Mouse (Mus musculus): Measurements from ENCODE around the gene Tctex1d4. TPM values are rescaled to one million over a fixed set of nuclear protein-coding genes. Genes with fewer than 3 reads are reported as not detected.
A peak's percentile ranks its signal among the peaks of the same experiment; 100 is the strongest.

The Tctex1d4 gene
- polyA plus RNA-seq (2015; fragmentation: Nextera tagmentation; extraction: Ambion mirVana) = 1.5 and 1.8 TPM in 2 replicates

- peak within 1 kb of the TSS; percentile 12; the same call in 1 of the 2 replicates for H3K4me2 ChIP-seq (ENCODE audit: low read length)
- no peak within 1 kb of the TSS for H3K4me3 ChIP-seq (ENCODE audit: low read length)
- H3K27me3 ChIP-seq (replicated peaks; ENCODE audit: control insufficient read depth, insufficient read depth, low read length) = no peaks in the 10 kb centered on the region
- H3K36me3 ChIP-seq (ENCODE audit: control insufficient read depth, insufficient read depth, low read length) = peaks cover 28% of the 10 kb centered on the region
- no peaks in the 10 kb centered on the region for H3K9me3 ChIP-seq (ENCODE audit: control insufficient read depth, low read length)
- WGBS = 87% methylated on average over 9 of the region's 9 CpGs
- peaks cover 17% of the 10 kb centered on the region for H3K4me1 ChIP-seq (ENCODE audit: control insufficient read depth, insufficient read depth, low read depth, low read length)
- peak within 1 kb of the TSS; percentile 79 for H3K27ac ChIP-seq (ENCODE audit: low read depth, low read length)
- ATAC-seq = no peak
- peak within 1 kb of the TSS; percentile 65 for H3K9ac ChIP-seq (ENCODE audit: low read depth, low read length)
These were observed at the start of gene Tctex1d4 for GRCm38 (mm10) chr4:117126675-117127290. TSS of gene Tctex1d4 (plus strand) at chr4:117126794.

GRCm38 (mm10) chr4:117087948-117088640 lies 38.5 kb upstream of the Tctex1d4 start:
- 83% methylated on average over 7 of the region's 7 CpGs for whole genome bisulfite sequencing
- Histone ChIP-seq H3K27me3 (replicated peaks; ENCODE audit: control insufficient read depth, insufficient read depth, low read length) (no peaks in the 10 kb centered on the region), H3K9ac (ENCODE audit: low read depth, low read length) (no peak overlapping the region)

GRCm38 (mm10) chr4:117090586-117090985 lies 36.0 kb upstream of the Tctex1d4 start:
- peaks cover 4% of the 10 kb centered on the region; the same call in 1 of the 2 replicates for H3K36me3 ChIP-seq (ENCODE audit: control insufficient read depth, insufficient read depth, low read length)
- no peak overlapping the region for H3K4me3 ChIP-seq (ENCODE audit: low read length)
- peaks cover under 1% of the 10 kb centered on the region; the same call in 1 of the 2 replicates for H3K4me1 ChIP-seq (ENCODE audit: control insufficient read depth, insufficient read depth, low read depth, low read length)
- WGBS = 85% methylated on average over 7 of the region's 7 CpGs
- no peaks in the 10 kb centered on the region for H3K9me3 ChIP-seq (ENCODE audit: control insufficient read depth, low read length)
- no peak overlapping the region for H3K27ac ChIP-seq (ENCODE audit: low read depth, low read length)
- H3K4me2 ChIP-seq (ENCODE audit: low read length) = no peak overlapping the region
- no peaks in the 10 kb centered on the region for H3K27me3 ChIP-seq (replicated peaks; ENCODE audit: control insufficient read depth, insufficient read depth, low read length)
- no peak overlapping the region for H3K9ac ChIP-seq (ENCODE audit: low read depth, low read length)
- no peak for ATAC-seq

More at GRCm38 (mm10) chr4:117087948-117088640, 38.5 kb upstream of the Tctex1d4 start:
- ATAC-seq = no peak
- Histone ChIP-seq H3K4me2 (ENCODE audit: low read length) (no peak overlapping the region), H3K27ac (ENCODE audit: low read depth, low read length) (no peak overlapping the region), H3K9me3 (ENCODE audit: control insufficient read depth, low read length) (no peaks in the 10 kb centered on the region), H3K4me3 (ENCODE audit: low read length) (no peak overlapping the region), H3K4me1 (ENCODE audit: control insufficient read depth, insufficient read depth, low read depth, low read length) (no peaks in the 10 kb centered on the region), H3K36me3 (ENCODE audit: control insufficient read depth, insufficient read depth, low read length) (peaks cover 4% of the 10 kb centered on the region; the same call in 1 of the 2 replicates)

GRCm38 (mm10) chr4:117094626-117095361 lies 31.8 kb upstream of the Tctex1d4 start:
- Histone ChIP-seq H3K9ac (ENCODE audit: low read depth, low read length) (no peak overlapping the region), H3K9me3 (ENCODE audit: control insufficient read depth, low read length) (no peaks in the 10 kb centered on the region), H3K4me1 (ENCODE audit: control insufficient read depth, insufficient read depth, low read depth, low read length) (peaks cover 25% of the 10 kb centered on the region), H3K4me3 (ENCODE audit: low read length) (no peak overlapping the region), H3K4me2 (ENCODE audit: low read length) (no peak overlapping the region), H3K27me3 (replicated peaks; ENCODE audit: control insufficient read depth, insufficient read depth, low read length) (no peaks in the 10 kb centered on the region), H3K36me3 (ENCODE audit: control insufficient read depth, insufficient read depth, low read length) (no peaks in the 10 kb centered on the region), H3K27ac (ENCODE audit: low read depth, low read length) (no peak overlapping the region)
- ATAC-seq = no peak
- WGBS = 94% methylated on average over 3 of the region's 3 CpGs

GRCm38 (mm10) chr4:117095551-117096452 lies 30.8 kb upstream of the Tctex1d4 start, which contains the start of gene Ptch2:
TSS of gene Ptch2 (plus strand) at chr4:117096075.
- Histone ChIP-seq H3K4me1 (ENCODE audit: control insufficient read depth, insufficient read depth, low read depth, low read length) (peaks cover 25% of the 10 kb centered on the region), H3K27ac (ENCODE audit: low read depth, low read length) (peak within 1 kb of the TSS; percentile 77), H3K36me3 (ENCODE audit: control insufficient read depth, insufficient read depth, low read length) (no peaks in the 10 kb centered on the region), H3K4me2 (ENCODE audit: low read length) (peak within 1 kb of the TSS; percentile 95), H3K4me3 (ENCODE audit: low read length) (peak within 1 kb of the TSS; percentile 81), H3K9ac (ENCODE audit: low read depth, low read length) (peak within 1 kb of the TSS; percentile 70), H3K9me3 (ENCODE audit: control insufficient read depth, low read length) (no peaks in the 10 kb centered on the region), H3K27me3 (replicated peaks; ENCODE audit: control insufficient read depth, insufficient read depth, low read length) (no peaks in the 10 kb centered on the region)
- under 1% methylated on average over 50 of the region's 50 CpGs for WGBS
- ATAC-seq = peak; percentile 84

- peak overlapping the region; percentile 70 for H3K9ac ChIP-seq (ENCODE audit: low read depth, low read length)
- no peaks in the 10 kb centered on the region for H3K27me3 ChIP-seq (replicated peaks; ENCODE audit: control insufficient read depth, insufficient read depth, low read length)
- 10% methylated on average over 5 of the region's 5 CpGs for WGBS
- ATAC-seq = 0 out of 2 replicates have a peak, but pooled peaks have one; percentile 6
- H3K9me3 ChIP-seq (ENCODE audit: control insufficient read depth, low read length) = no peaks in the 10 kb centered on the region
- peaks cover 25% of the 10 kb centered on the region for H3K4me1 ChIP-seq (ENCODE audit: control insufficient read depth, insufficient read depth, low read depth, low read length)
- H3K27ac ChIP-seq (ENCODE audit: low read depth, low read length) = peak overlapping the region; percentile 31; the same call in 1 of the 2 replicates
- H3K4me2 ChIP-seq (ENCODE audit: low read length) = peak overlapping the region; percentile 95
- H3K36me3 ChIP-seq (ENCODE audit: control insufficient read depth, insufficient read depth, low read length) = no peaks in the 10 kb centered on the region
- peak overlapping the region; percentile 81 for H3K4me3 ChIP-seq (ENCODE audit: low read length)
These were observed 29.9 kb upstream of the Tctex1d4 start for GRCm38 (mm10) chr4:117096666-117097065.

GRCm38 (mm10) chr4:117097969-117098763 lies 28.4 kb upstream of the Tctex1d4 start:
- Histone ChIP-seq H3K4me2 (ENCODE audit: low read length) (peak overlapping the region; percentile 95), H3K9ac (ENCODE audit: low read depth, low read length) (peak overlapping the region; percentile 20; the same call in 1 of the 2 replicates), H3K27me3 (replicated peaks; ENCODE audit: control insufficient read depth, insufficient read depth, low read length) (no peaks in the 10 kb centered on the region), H3K9me3 (ENCODE audit: control insufficient read depth, low read length) (no peaks in the 10 kb centered on the region), H3K4me1 (ENCODE audit: control insufficient read depth, insufficient read depth, low read depth, low read length) (peaks cover 25% of the 10 kb centered on the region), H3K36me3 (ENCODE audit: control insufficient read depth, insufficient read depth, low read length) (no peaks in the 10 kb centered on the region), H3K4me3 (ENCODE audit: low read length) (peak overlapping the region; percentile 81; the same call in 1 of the 2 replicates), H3K27ac (ENCODE audit: low read depth, low read length) (no peak overlapping the region)
- ATAC-seq = 0 out of 2 replicates have a peak, but pooled peaks have one; percentile 7
- 50% methylated on average over 8 of the region's 8 CpGs for WGBS

GRCm38 (mm10) chr4:117098764-117099036 lies 27.9 kb upstream of the Tctex1d4 start:
- Histone ChIP-seq H3K27me3 (replicated peaks; ENCODE audit: control insufficient read depth, insufficient read depth, low read length) (no peaks in the 10 kb centered on the region), H3K36me3 (ENCODE audit: control insufficient read depth, insufficient read depth, low read length) (no peaks in the 10 kb centered on the region), H3K9me3 (ENCODE audit: control insufficient read depth, low read length) (no peaks in the 10 kb centered on the region), H3K4me1 (ENCODE audit: control insufficient read depth, insufficient read depth, low read depth, low read length) (peaks cover 25% of the 10 kb centered on the region), H3K4me3 (ENCODE audit: low read length) (no peak overlapping the region), H3K9ac (ENCODE audit: low read depth, low read length) (0 out of 2 replicates have a peak overlapping the region, but pooled peaks have one; percentile 20), H3K4me2 (ENCODE audit: low read length) (no peak overlapping the region; the same call in 1 of the 2 replicates), H3K27ac (ENCODE audit: low read depth, low read length) (no peak overlapping the region)
- 60% methylated on average over 2 of the region's 2 CpGs for WGBS
- no peak for ATAC-seq
